ENCODE assay signal across 8 mouse cellular contexts in the genomic region with DNA sequence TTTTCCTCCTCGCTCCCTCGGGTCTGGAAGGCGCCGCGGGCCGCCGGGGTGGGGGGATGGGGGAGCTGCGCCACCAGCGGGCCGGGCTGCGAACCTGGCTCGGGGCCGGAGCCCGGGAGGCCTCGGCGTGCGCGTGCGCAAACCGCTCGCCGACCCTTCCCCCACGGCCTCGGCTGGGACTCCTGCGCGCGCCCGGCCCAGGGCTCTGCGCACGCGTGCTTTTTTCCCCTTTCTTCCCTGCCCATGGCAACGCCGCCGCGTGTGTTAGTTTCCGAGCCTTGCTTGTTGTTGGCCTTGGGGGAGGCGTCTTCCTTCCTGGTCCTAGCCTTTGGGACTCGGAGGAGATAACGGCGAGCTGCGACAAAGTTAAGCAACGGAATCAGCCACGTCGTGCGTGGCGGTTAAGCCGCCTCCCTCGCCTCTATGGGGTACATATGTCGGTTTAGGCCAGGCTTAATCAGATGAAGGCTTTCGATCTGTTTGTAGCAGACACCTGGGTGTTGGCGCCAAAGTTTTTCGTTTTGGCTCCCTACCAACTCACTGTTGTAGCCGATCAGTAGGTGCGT. TPM values are rescaled to one million over a fixed set of nuclear protein-coding genes. Genes with fewer than 3 reads are reported as not detected.
DNase-seq lines count a peak whose midpoint lies in the region; ATAC-seq and TF ChIP-seq lines count a peak whose summit lies in the region.

No protein-coding gene starts in this region.

- H3K4me2 ChIP-seq in forebrain, embryonic 14.5 days (ENCODE audit: low read length) = peak overlapping the region; percentile 53
- peak overlapping the region; percentile 81 for H3K4me2 ChIP-seq in liver, embryonic 16.5 days (ENCODE audit: low read depth, low read length)
- peak overlapping the region; percentile 73 for H3K4me2 ChIP-seq in neural tube, embryonic 12.5 days (replicated peaks)
- H3K4me2 ChIP-seq in stomach, postnatal 0 days (replicated peaks; ENCODE audit: low read depth) = peak overlapping the region; percentile 61

- peak; percentile 82 for ATAC-seq in forebrain, embryonic 14.5 days
- peak; percentile 59 for ATAC-seq in liver, embryonic 16.5 days (ENCODE audit: low read depth)
- peak; percentile 81 for ATAC-seq in neural tube, embryonic 12.5 days (ENCODE audit: low FRiP score, low read depth)
- peak; percentile 80 for ATAC-seq in stomach, postnatal 0 days (ENCODE audit: low FRiP score, low TSS enrichment)

- peaks cover 4 to 6% of the 10 kb centered on the region in 2 experiments; a peak in 3 of 4 replicates for H3K4me1 ChIP-seq in ES-E14 (ENCODE audit: control insufficient read depth in 2 of 2, insufficient read depth in 2 of 2, low read length in 2 of 2, poor library complexity in 1 of 2)
- peaks cover 14% of the 10 kb centered on the region for H3K4me1 ChIP-seq in forebrain, embryonic 14.5 days (ENCODE audit: control insufficient read depth, insufficient read depth, low read length)
- peaks cover 14% of the 10 kb centered on the region for H3K4me1 ChIP-seq in liver, embryonic 16.5 days (ENCODE audit: control insufficient read depth, low read depth, low read length)
- peaks cover 19% of the 10 kb centered on the region for H3K4me1 ChIP-seq in neural tube, embryonic 12.5 days
- H3K4me1 ChIP-seq in stomach, postnatal 0 days (replicated peaks; ENCODE audit: control insufficient read depth, insufficient read depth) = 0 out of 2 replicates have a peak, but pooled peaks cover 3% of the 10 kb centered on the region

- DNase-seq in ES-E14 (ENCODE audit: low read depth, low spot score) = peak; percentile 78
- peak; percentile 89 for DNase-seq in cerebellum, adult 11 months
- peak; percentile 94 for DNase-seq in forebrain, embryonic 14.5 days (ENCODE audit: low spot score)
- DNase-seq in heart, postnatal 14 days = peak; percentile 94 to 95
- DNase-seq in large intestine, adult 2 months (ENCODE audit: low read depth, low spot score) = peak; percentile 65
- peak; percentile 92 for DNase-seq in stomach, postnatal 0 days (ENCODE audit: low spot score)

- H3K9me3 ChIP-seq in ES-E14 (ENCODE audit: control insufficient read depth, insufficient read depth, low read depth, low read length) = no peaks in the 10 kb centered on the region
- no peaks in the 10 kb centered on the region for H3K9me3 ChIP-seq in forebrain, embryonic 14.5 days (replicated peaks; ENCODE audit: control insufficient read depth, low read length)
- no peaks in the 10 kb centered on the region for H3K9me3 ChIP-seq in liver, embryonic 16.5 days (replicated peaks; ENCODE audit: control insufficient read depth, low read length)
- no peaks in the 10 kb centered on the region for H3K9me3 ChIP-seq in neural tube, embryonic 12.5 days
- H3K9me3 ChIP-seq in stomach, postnatal 0 days (ENCODE audit: control insufficient read depth, low read length) = no peaks in the 10 kb centered on the region

- peaks cover 3% of the 10 kb centered on the region; the same call in 1 of the 2 replicates for H3K36me3 ChIP-seq in ES-E14 (ENCODE audit: control insufficient read depth, insufficient read depth, low read length, poor library complexity, severe bottlenecking)
- H3K36me3 ChIP-seq in forebrain, embryonic 14.5 days (ENCODE audit: control insufficient read depth, insufficient read depth, low read length) = no peaks in the 10 kb centered on the region
- H3K36me3 ChIP-seq in liver, embryonic 16.5 days (ENCODE audit: control insufficient read depth, insufficient read depth) = no peaks in the 10 kb centered on the region
- no peaks in the 10 kb centered on the region for H3K36me3 ChIP-seq in neural tube, embryonic 12.5 days
- no peaks in the 10 kb centered on the region for H3K36me3 ChIP-seq in stomach, postnatal 0 days (ENCODE audit: control insufficient read depth, insufficient read depth, low read length)

- H3K27me3 ChIP-seq in forebrain, embryonic 14.5 days (replicated peaks; ENCODE audit: control insufficient read depth, insufficient read depth, low read length) = no peaks in the 10 kb centered on the region
- H3K27me3 ChIP-seq in liver, embryonic 16.5 days (ENCODE audit: control insufficient read depth, insufficient read depth, low read depth, low read length) = no peaks in the 10 kb centered on the region
- no peaks in the 10 kb centered on the region for H3K27me3 ChIP-seq in neural tube, embryonic 12.5 days (replicated peaks)
- no peaks in the 10 kb centered on the region for H3K27me3 ChIP-seq in stomach, postnatal 0 days (ENCODE audit: control insufficient read depth, insufficient read depth, low read length)

- in situ Hi-C loops in ES-E14 (cut with MboI; ENCODE audit: low sequenced_read_pairs in 2 of 2, unreplicated experiment in 2 of 2) = no loop called here

- intact Hi-C loops in heart, postnatal 14 days (cut with DNase I) = loop anchor here (2.0 to 5.0 kb wide), 2 partner anchors 22 to 34 kb away; partner anchors contain the start of gene Mtfr2

- peak overlapping the region; percentile 100 for H3K9ac ChIP-seq in ES-E14 (ENCODE audit: insufficient read depth, low read depth, low read length, poor library complexity, severe bottlenecking)
- peak overlapping the region; percentile 92 for H3K9ac ChIP-seq in forebrain, embryonic 14.5 days (ENCODE audit: low read length)
- H3K9ac ChIP-seq in liver, embryonic 16.5 days (ENCODE audit: low read depth, low read length) = peak overlapping the region; percentile 96
- peak overlapping the region; percentile 88 for H3K9ac ChIP-seq in neural tube, embryonic 12.5 days
- peak overlapping the region; percentile 98 for H3K9ac ChIP-seq in stomach, postnatal 0 days (ENCODE audit: low read length)

- WGBS in forebrain, embryonic 14.5 days = 0% methylated on average over 52 of the region's 54 CpGs
- under 1% methylated on average over 54 of the region's 54 CpGs for WGBS in large intestine, adult 2 months
- WGBS in liver, embryonic 16.5 days (ENCODE audit: insufficient replicate concordance) = under 1% methylated on average over 53 of the region's 54 CpGs
- WGBS in neural tube, embryonic 12.5 days = under 1% methylated on average over 54 of the region's 54 CpGs
- WGBS in stomach, postnatal 0 days = under 1% methylated on average over 48 of the region's 54 CpGs

- H3K27ac ChIP-seq in ES-E14 (ENCODE audit: insufficient read depth, low read depth, low read length, poor library complexity, severe bottlenecking) = peak overlapping the region; percentile 99
- H3K27ac ChIP-seq in forebrain, embryonic 14.5 days (ENCODE audit: low read depth, low read length) = peak overlapping the region; percentile 100
- H3K27ac ChIP-seq in liver, embryonic 16.5 days (ENCODE audit: low read length) = peak overlapping the region; percentile 98
- peak overlapping the region; percentile 100 for H3K27ac ChIP-seq in neural tube, embryonic 12.5 days
- peak overlapping the region; percentile 100 for H3K27ac ChIP-seq in stomach, postnatal 0 days (replicated peaks)

- TF ChIP-seq CTCF in stomach, postnatal 0 days (IDR thresholded peaks at IDR 0.05; ENCODE audit: low read depth) = no peak

- TF ChIP-seq EP300 in stomach, postnatal 0 days (optimal IDR thresholded peaks at IDR 0.05) = no peak

- peak overlapping the region; percentile 94 to 99 for H3K4me3 ChIP-seq in ES-E14 (ENCODE audit: insufficient read depth in 1 of 2, low read depth in 1 of 2, low read length in 2 of 2, poor library complexity in 1 of 2, severe bottlenecking in 1 of 2)
- H3K4me3 ChIP-seq in forebrain, embryonic 14.5 days (ENCODE audit: low read depth, low read length) = peak overlapping the region; percentile 81
- H3K4me3 ChIP-seq in liver, embryonic 16.5 days (ENCODE audit: low read depth, low read length) = peak overlapping the region; percentile 96
- H3K4me3 ChIP-seq in neural tube, embryonic 12.5 days = peak overlapping the region; percentile 74
- H3K4me3 ChIP-seq in stomach, postnatal 0 days (ENCODE audit: low read depth, low read length) = peak overlapping the region; percentile 96

TF ChIP-seq in ES-E14, 5 proteins besides CTCF, POLR2A, EP300 and RAD21:
- no peak for TF ChIP-seq ZNF384 (IDR thresholded peaks at IDR 0.05; ENCODE audit: low read depth, low read length)
- TF ChIP-seq CHD2 (IDR thresholded peaks at IDR 0.05; ENCODE audit: low read depth, low read length) = no peak
- TF ChIP-seq MAFK (IDR thresholded peaks at IDR 0.05; ENCODE audit: insufficient read depth, low read depth, low read length) = no peak
- no peak for TF ChIP-seq HCFC1 (IDR thresholded peaks at IDR 0.05; ENCODE audit: borderline replicate concordance, insufficient read depth, low read length)
- no peak for TF ChIP-seq ZC3H11A (IDR thresholded peaks at IDR 0.05; ENCODE audit: borderline replicate concordance, low read depth, low read length)

RNA-seq across cellular contexts. Expression of gene Bclaf1, which starts 0.6 kb away (rescaled TPM):
- total RNA-seq in ES-E14 (2012; rRNA removed) = 133 and 174 TPM in 2 replicates
- polyA plus RNA-seq in forebrain, embryonic 14.5 days (2014; fragmentation: Nextera tagmentation; extraction: Ambion mirVana) = 137 and 143 TPM in 2 replicates
- 10 to 100 TPM; 68.4 to 68.7 TPM for total RNA-seq in heart, postnatal 14 days (2021)
- polyA plus RNA-seq in large intestine, adult 2 months (2012; rRNA removed) = 10.3 and 18.4 TPM in 2 replicates
- 40.9 and 42.5 TPM in 2 replicates for polyA plus RNA-seq in liver, embryonic 16.5 days (2015; fragmentation: Nextera tagmentation; extraction: Ambion mirVana)
- polyA plus RNA-seq in neural tube, embryonic 12.5 days (2016; fragmentation: Nextera tagmentation; extraction: Ambion mirVana) = 139 and 143 TPM in 2 replicates
- polyA plus RNA-seq in stomach, postnatal 0 days (2015; fragmentation: Nextera tagmentation; extraction: Ambion mirVana) = 36.7 and 39.4 TPM in 2 replicates

RNA-seq across cellular contexts. Expression of gene Mtfr2, which starts 34.8 kb away (rescaled TPM):
- 18.3 and 19.6 TPM in 2 replicates for total RNA-seq in ES-E14 (2012; rRNA removed)
- 0.80 and 1.1 TPM in 2 replicates for polyA plus RNA-seq in forebrain, embryonic 14.5 days (2014; fragmentation: Nextera tagmentation; extraction: Ambion mirVana)
- 1 to 10 TPM in 1 of 2 experiments, under 1 TPM in 1; 0.72 to 1.2 TPM for total RNA-seq in heart, postnatal 14 days (2021)
- 2.1 and 3.5 TPM in 2 replicates for polyA plus RNA-seq in large intestine, adult 2 months (2012; rRNA removed)
- polyA plus RNA-seq in liver, embryonic 16.5 days (2015; fragmentation: Nextera tagmentation; extraction: Ambion mirVana) = 2.1 and 2.2 TPM in 2 replicates
- polyA plus RNA-seq in neural tube, embryonic 12.5 days (2016; fragmentation: Nextera tagmentation; extraction: Ambion mirVana) = 1.1 and 1.2 TPM in 2 replicates
- 0.63 and 0.71 TPM in 2 replicates for polyA plus RNA-seq in stomach, postnatal 0 days (2015; fragmentation: Nextera tagmentation; extraction: Ambion mirVana)

Comparison
In these comparisons a context has a peak if more than half of its experiments do, and no peak if none do; other contexts are left out.
1. Peak in every context shown above with its lines: DNase-seq, ATAC-seq, H3K4me3 ChIP-seq and H3K27ac ChIP-seq.